8 mouse cellular contexts compared by ENCODE assay signal in genomic region chr13:48130724-48131123, GRCm38 (mm10).
DNase-seq lines count a peak whose midpoint lies in the region; ATAC-seq and TF ChIP-seq lines count a peak whose summit lies in the region.

No protein-coding gene starts in this region.

- peak overlapping the region; percentile 9; the same call in 1 of the 2 replicates for H3K4me3 ChIP-seq in hindbrain, embryonic 13.5 days
- H3K4me3 ChIP-seq in lung, postnatal 0 days (ENCODE audit: low read depth, low read length), result peak overlapping the region; percentile 30

- under 1% methylated on average over 17 of the region's 17 CpGs for WGBS in hindbrain, embryonic 13.5 days
- WGBS in lung, postnatal 0 days, result under 1% methylated on average over 17 of the region's 17 CpGs

- peak; percentile 24 for DNase-seq in WW6 (ENCODE audit: low read depth, low spot score)
- peak; percentile 40 to 60 for DNase-seq in cerebellum, postnatal 25 days
- peak; percentile 45 to 60 for DNase-seq in frontal cortex, postnatal 36 days (ENCODE audit: low spot score in 2 of 2)
- peak; percentile 17 to 40 for DNase-seq in layer of hippocampus, postnatal 25 days (ENCODE audit: extremely low spot score in 1 of 2, low spot score in 1 of 2)
- peak; percentile 57 for DNase-seq in lung, postnatal 0 days (ENCODE audit: low spot score)
- DNase-seq in right cerebral cortex, adult 18-20 months, result peak; percentile 66
- DNase-seq in thymus, postnatal 36 days, result no peak

- H3K4me2 ChIP-seq in hindbrain, embryonic 13.5 days, result peak overlapping the region; percentile 43
- H3K4me2 ChIP-seq in lung, postnatal 0 days (replicated peaks; ENCODE audit: low read depth, low read length), result peak overlapping the region; percentile 57

- no peaks in the 10 kb centered on the region for H3K27me3 ChIP-seq in hindbrain, embryonic 13.5 days
- H3K27me3 ChIP-seq in lung, postnatal 0 days (replicated peaks; ENCODE audit: insufficient read depth, low read length), result no peaks in the 10 kb centered on the region

- TF ChIP-seq CTCF in lung, postnatal 0 days (IDR thresholded peaks at IDR 0.05), result peak; percentile 5; the same call in 1 of the 2 replicates

- no peaks in the 10 kb centered on the region for H3K36me3 ChIP-seq in hindbrain, embryonic 13.5 days
- no peaks in the 10 kb centered on the region for H3K36me3 ChIP-seq in lung, postnatal 0 days (ENCODE audit: insufficient read depth, low read length)

- H3K27ac ChIP-seq in hindbrain, embryonic 13.5 days, result peak overlapping the region; percentile 72
- no peak overlapping the region for H3K27ac ChIP-seq in lung, postnatal 0 days (ENCODE audit: low read length)

- H3K4me1 ChIP-seq in hindbrain, embryonic 13.5 days (replicated peaks), result peaks cover 30% of the 10 kb centered on the region
- H3K4me1 ChIP-seq in lung, postnatal 0 days (ENCODE audit: insufficient read depth, low read depth, low read length), result no peaks in the 10 kb centered on the region

- H3K9ac ChIP-seq in hindbrain, embryonic 13.5 days, result 0 out of 2 replicates have a peak overlapping the region, but pooled peaks have one; percentile 1
- no peak overlapping the region; the same call in 1 of the 2 replicates for H3K9ac ChIP-seq in lung, postnatal 0 days (replicated peaks; ENCODE audit: low read depth)

- no peaks in the 10 kb centered on the region for H3K9me3 ChIP-seq in hindbrain, embryonic 13.5 days
- no peaks in the 10 kb centered on the region for H3K9me3 ChIP-seq in lung, postnatal 0 days (ENCODE audit: low read length)

- peak; percentile 82 for ATAC-seq in hindbrain, embryonic 13.5 days (ENCODE audit: low FRiP score)
- ATAC-seq in lung, postnatal 0 days, result peak; percentile 74

- no peak for TF ChIP-seq EP300 in lung, postnatal 0 days (IDR thresholded peaks at IDR 0.05)

Comparison
In these comparisons a context has a peak if more than half of its experiments do, and no peak if none do; other contexts are left out.
1. DNase-seq: peak in WW6 (single experiment), cerebellum, postnatal 25 days (2 of 2), frontal cortex, postnatal 36 days (2 of 2), layer of hippocampus, postnatal 25 days (2 of 2), lung, postnatal 0 days (single experiment) and right cerebral cortex, adult 18-20 months (single experiment); none in thymus, postnatal 36 days (0 of 2).